Mouse (Mus musculus) heart, postnatal 0 days (tissue): Measurements from ENCODE around the gene Magt1.

Source experiments
- CTCF ChIP-seq: IDR thresholded peaks from 2 replicates; pipeline ENCODE4 v1.5.1; 2016; ENCODE audit warnings: antibody characterized with exemption, control low read depth, low read depth
- EP300 ChIP-seq: IDR thresholded peaks from 2 replicates; pipeline ENCODE4 v1.6.1; 2016; ENCODE audit warnings: antibody characterized with exemption, low read depth

- TF ChIP-seq EP300 = no peak
- TF ChIP-seq CTCF = no peak
Observed at GRCm38 (mm10) chrX:105939245-105939644, 72.5 kb downstream of the Magt1 start.
